Mouse (Mus musculus) lung, postnatal 25 days (tissue): ENCODE data around the gene Spred2.

ENCODE experiments used
- DNase-seq: peaks from one replicate; pipeline ENCODE4 v3.0.0; 2022; ENCODE audit warnings: low spot score

Gene Spred2

DNA sequence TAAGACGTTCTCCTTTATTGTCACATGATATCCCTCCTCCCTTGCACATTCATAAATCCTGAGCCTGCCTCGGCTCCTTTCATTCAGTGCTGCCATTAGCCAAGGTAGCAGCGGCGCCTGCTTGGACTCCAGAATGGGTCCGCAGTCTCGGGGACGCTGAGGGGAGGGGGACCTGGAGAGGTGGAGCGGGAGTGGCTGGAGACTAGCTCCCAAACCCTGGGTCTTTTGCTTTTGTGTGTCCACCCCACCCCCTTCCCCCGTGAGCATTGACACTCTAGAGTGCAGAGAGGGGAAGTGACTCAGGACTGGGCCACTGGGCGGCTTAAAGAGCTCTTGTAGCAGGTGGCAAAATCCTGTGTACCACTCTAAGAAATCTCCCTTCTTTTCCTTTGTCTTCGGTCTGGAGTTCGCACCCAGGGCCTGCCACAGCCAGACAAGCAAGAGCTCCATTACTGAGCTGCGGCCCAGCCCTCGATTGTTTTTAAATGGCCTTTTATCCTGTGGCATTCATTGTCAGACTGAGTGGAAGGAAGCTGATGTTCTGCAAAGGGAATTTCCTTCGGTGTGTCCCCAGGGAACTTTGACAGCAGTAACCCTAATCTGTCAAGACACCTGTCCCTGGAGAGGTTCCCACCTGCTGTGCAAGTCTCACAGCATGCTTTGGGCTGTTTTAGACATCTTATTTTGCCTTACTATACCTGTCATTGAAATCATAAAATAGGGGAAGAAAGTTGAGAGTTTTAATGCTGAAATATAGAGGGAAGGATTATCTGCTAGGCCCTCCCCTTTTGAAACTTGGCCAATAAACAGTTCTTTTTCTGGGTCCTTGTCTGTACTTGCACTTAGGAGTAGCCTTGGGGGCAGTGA is 2.0 kb downstream of the Spred2 start:
- peak; percentile 45 for DNase-seq

- DNase-seq: no peak
These were observed 2.6 kb downstream of the Spred2 start for GRCm38 (mm10) chr11:19926843-19927120.

- DNase-seq: no peak
These were observed 4.5 kb downstream of the Spred2 start for GRCm38 (mm10) chr11:19928633-19929032.

DNA sequence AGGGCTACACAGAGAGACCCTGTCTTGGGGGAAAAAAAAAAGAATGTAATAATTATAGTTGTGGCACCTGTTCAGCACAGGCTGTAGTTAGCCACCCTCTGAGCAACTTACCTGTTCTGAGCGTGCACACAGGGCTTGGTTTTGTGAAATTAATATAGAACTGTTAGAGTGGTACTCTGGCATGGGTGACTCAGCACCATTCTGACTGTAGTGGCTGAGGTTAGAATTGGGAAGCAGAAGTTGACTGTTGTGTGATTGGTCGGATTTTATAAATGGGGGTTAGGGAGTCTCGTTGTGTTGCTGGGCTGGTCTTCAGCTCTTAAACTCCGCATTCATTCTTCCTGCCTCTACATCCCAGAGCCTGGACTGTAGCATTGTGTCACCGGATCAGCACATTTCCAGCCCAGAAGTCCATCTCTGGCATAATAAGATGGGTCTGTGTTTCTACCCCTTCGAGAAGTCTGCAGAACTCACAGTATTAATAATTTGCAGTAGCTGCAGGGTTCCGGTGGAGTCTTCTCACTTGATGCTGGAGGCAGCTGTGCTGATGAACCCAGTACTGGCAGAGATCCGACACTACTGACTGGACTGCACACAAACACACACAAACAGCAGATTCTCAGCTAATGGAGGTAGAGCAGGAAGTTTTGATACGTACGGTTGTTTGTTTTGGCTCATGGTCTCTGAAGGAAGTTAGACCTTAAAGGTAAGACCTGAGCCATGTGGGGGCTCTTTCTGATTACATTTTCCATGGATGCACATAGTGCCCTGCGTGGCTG is 5.1 kb downstream of the Spred2 start:
- DNase-seq: no peak

GRCm38 (mm10) chr11:19931569-19932230 is 7.5 kb downstream of the Spred2 start:
- no peak for DNase-seq

DNA sequence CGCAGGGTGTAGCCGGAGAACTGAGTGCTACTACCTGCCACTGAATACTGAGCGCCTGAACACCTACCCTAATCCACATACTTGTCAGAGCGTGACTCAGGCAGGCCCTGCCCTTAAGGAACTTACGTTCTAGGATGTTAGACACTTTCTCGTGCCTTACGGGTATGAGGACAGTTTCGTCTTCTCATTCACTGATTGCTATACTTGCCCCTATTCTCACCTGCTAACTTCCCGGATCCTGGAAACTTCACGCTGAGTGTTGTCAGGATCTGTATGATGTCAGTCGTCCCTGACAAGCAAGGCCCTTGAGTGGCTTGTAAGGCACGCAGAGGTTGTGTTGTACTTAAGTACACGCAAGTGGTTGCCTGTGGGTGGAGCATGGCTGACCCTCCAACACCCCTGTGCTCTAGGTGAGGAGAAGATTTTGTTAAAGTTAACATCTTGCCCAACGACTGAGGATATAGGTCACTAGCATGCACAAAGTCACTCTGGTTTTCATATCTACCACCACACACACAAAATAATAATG is 8.9 kb downstream of the Spred2 start:
- DNase-seq: no peak

- no peak for DNase-seq
These were observed 11.6 kb downstream of the Spred2 start for GRCm38 (mm10) chr11:19935524-19936354.

DNA sequence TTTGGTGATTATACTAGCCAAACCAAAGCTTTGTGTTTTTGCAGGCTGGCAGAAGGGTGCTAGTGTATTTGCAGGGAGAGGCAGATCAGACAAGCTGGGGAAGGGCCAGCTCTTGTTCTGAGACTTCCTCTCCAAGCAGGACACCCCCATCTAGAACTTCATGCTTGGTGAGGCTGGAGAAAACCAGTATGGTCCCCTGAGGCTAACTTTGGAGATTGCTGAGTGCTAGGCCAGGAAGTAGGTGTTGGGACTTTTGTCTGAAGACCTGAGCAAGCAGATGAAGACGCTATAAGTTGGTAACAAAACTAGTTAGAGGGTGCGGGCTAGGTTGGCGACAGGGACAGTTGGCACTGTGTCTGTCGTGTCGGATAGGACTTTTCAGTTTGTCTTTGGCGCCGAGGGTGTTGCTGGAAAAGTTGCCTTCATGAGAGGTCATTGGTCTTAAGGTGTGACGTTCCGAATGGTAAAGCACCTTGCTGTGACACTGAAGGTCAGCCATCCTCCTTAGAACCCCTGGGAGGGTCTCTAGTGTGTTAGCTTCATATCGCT is 14.4 kb downstream of the Spred2 start:
- no peak for DNase-seq

GRCm38 (mm10) chr11:19939305-19939730 is 15.1 kb downstream of the Spred2 start:
- DNase-seq: no peak

GRCm38 (mm10) chr11:19939831-19940230 is 15.7 kb downstream of the Spred2 start:
- DNase-seq: no peak

GRCm38 (mm10) chr11:19941156-19941777 is 17.1 kb downstream of the Spred2 start:
- no peak for DNase-seq

DNA sequence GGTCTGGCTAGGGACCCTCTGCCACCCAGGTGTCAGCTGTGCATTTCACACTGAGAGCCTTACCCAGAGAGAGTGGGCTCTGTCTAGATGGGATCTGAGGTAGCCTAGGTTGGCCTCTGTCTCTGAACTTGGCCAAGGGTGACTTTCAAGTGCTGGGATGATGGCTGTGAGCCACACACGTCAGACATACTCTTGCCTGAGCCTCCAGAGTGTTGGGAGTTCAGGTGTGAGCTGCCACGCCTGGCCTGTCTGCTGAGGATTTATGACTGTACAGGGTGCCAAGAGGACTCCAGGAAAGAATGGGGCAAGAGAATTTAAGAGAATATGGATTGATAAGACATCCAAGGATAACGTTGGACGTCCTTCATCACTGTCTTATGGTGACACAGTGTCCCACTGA is 17.8 kb downstream of the Spred2 start:
- no peak for DNase-seq

DNA sequence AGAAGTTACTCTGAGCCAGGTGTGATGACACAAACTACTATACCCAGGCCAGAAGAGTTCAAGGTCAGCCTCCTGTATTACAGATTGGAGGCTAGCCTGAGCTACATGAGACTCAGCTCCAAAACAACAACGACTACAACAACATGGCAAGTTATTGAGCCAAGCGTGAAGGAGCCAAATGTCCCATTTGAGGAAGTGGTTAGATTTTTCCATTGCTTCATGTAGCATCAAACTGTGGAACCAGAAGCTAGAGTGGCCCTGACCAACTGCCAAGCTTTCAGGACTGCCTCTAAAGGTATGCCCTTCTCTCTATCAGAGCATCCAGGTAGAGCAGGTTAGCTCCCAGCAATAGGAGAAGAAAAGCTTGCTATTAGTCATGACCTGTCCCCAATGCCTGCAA is 19.6 kb downstream of the Spred2 start:
- DNase-seq: no peak

- no peak for DNase-seq
These were observed 20.5 kb downstream of the Spred2 start for GRCm38 (mm10) chr11:19944701-19945100.

DNA sequence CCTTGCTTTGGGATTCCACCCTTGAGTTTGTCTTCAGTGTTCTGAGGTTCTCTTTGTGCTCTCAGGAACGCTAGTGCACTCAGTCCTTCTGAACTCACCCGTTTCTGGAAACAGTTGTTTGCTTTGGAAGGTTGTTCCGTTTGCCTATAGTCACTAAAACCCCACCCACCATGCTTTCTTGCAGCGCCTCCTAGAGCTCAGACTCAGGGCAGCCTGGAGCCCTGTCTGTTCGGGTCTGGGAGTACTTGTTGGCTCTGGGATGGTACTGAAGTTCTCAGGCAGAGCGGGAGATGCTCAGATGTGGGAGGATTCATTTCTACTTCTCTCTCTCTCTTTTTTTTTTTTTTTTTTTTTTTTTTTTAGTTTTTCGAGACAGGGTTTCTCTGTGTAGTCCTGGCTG is 22.5 kb downstream of the Spred2 start:
- DNase-seq: no peak

DNA sequence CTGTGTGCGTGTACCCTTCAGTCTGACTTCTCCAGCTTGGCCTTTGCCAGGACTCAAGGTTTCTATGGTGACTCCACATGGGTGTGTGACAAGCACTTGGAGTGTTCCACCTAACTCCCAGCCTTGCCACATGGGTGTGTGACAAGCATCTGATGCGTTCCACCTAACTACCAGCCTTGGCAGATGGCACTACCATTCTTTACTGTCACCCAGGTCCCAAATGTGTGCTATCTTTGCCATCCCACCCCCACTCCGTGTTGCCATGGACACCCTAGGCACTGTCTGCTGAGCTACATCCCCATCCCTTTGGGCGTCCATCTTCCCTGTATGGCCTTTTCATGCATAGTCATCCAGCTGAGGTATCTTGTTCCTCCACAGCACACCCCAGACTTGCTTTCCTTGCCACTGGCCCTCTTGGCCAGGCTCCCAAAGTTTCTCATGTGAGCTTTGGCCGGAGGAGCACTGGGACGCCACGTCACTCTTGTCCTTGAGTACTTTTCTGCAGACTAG is 23.5 kb downstream of the Spred2 start:
- no peak for DNase-seq

DNA sequence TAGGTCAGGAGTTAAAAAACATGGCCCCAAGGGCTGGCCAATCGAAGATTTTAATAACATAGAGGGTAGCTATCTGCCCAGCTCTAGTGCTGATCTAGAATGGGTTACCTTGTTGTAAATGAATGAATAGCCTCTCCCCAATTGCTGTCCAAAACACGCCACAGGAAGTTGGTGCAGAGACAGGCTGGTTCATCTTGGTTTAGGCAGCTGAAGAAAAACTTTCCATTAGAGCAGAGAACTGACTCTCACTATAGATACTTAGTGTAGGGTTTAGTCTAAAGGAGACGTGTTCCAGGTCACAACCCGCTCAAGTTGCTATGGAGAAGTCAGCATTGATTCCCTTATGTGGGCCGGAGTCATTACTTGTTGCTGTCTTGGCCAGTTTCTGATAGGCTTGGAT is 25.6 kb downstream of the Spred2 start:
- no peak for DNase-seq

GRCm38 (mm10) chr11:19950169-19950568 is 26.0 kb downstream of the Spred2 start:
- no peak for DNase-seq

GRCm38 (mm10) chr11:19952963-19953362 is 28.8 kb downstream of the Spred2 start:
- no peak for DNase-seq

- DNase-seq: no peak
These were observed 29.7 kb downstream of the Spred2 start for GRCm38 (mm10) chr11:19953919-19954318.

DNA sequence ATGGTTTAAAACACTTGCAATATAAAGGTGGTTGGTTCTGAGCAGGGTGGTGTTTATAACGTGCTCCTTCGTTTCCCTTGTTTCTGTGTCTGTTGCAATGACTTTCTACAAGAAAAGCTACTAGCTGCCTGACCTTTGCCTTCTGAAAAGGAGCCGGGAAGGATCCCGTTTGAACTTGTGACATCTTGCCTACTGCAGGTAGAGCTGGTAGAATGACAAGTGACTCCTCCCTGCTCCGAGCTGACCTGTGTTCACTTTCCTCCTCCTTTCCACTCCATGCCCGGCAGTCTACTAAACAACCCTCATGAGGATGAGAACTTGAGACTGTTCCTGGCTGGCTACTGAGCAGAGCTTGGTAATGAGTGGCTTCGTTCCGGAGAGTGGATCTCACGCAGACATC is 30.9 kb downstream of the Spred2 start:
- no peak for DNase-seq
